Comparison of ENCODE assay signal across 9 mouse cellular contexts in the genomic region with DNA sequence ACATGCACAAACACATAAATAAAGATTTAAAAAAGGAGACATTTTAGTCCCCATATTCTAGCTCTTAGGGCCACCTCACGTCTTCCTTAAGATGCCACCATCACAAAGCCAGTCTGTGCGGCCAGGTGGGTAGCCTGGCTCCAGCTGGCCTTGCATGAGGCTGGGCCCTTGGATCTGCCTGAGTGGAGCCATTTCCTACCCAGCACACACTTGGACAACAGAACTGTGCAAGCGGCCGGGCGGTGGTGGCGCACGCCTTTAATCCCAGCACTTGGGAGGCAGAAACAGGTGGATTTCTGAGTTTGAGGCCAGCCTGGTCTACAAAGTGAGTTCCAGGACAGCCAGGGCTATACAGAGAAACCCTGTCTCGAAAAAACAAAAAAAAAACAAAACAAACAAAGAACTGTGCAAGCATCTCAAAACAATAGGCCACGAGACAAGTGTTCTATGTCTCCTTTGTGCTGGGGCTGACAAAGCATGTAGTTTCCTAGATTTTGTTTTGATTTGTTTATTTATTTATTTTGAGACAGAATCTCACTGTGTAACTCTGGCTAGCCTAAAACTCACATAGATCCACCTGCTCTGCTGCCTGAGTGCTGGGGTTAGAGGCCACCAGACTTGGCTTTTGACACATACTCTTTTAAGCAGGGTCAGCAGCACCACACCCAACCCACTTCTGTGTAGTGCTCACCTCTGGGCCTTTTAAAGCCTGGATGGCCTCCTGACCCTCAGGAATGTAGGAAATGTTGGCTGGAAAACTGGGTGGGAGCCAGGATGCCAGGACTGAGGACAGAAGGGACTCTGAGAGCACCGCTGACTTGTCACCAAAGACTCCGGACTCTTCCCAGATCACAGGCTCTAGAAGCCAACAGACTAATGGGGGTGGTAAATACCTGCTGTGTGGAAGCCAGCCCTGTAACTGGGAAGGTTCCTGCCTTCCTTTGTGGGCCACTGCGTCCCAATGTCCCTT.
DNase-seq lines count a peak whose midpoint lies in the region; ATAC-seq and TF ChIP-seq lines count a peak whose summit lies in the region.
"Had no signal": no experiment of that assay in that cellular context is flagged by ENCODE, and none has a peak within 500 bp of the region (broad histone marks: within the 10 kb centered on the region; RNA-seq: fewer than 3 reads in every experiment).

No protein-coding gene starts in this region.

- DNase-seq in forebrain, postnatal 0 days: no peak
- peak; percentile 71 for DNase-seq in Muller cell, postnatal 12 days (ENCODE audit: inconsistent ontology term)
- no peak for DNase-seq in liver, postnatal 0 days
- DNase-seq in right cerebral cortex, postnatal 4 days: no peak
- DNase-seq in thymus, postnatal 36 days: no peak

- TF ChIP-seq CTCF in forebrain, postnatal 0 days (IDR thresholded peaks at IDR 0.05; ENCODE audit: low read depth): no peak
- no peak for TF ChIP-seq CTCF in liver, postnatal 0 days (IDR thresholded peaks at IDR 0.05; ENCODE audit: low read depth)

- no peak overlapping the region for H3K4me3 ChIP-seq in forebrain, embryonic 15.5 days
- H3K4me3 ChIP-seq in forebrain, postnatal 0 days (ENCODE audit: low read depth, low read length): no peak overlapping the region
- no peak overlapping the region for H3K4me3 ChIP-seq in heart, embryonic 13.5 days
- no peak overlapping the region for H3K4me3 ChIP-seq in liver, postnatal 0 days (ENCODE audit: low read depth, low read length)
- H3K4me3 ChIP-seq: erythroblast, embryonic 14.5 days had no signal

- no peaks in the 10 kb centered on the region for H3K9me3 ChIP-seq in forebrain, embryonic 15.5 days
- no peaks in the 10 kb centered on the region for H3K9me3 ChIP-seq in forebrain, postnatal 0 days (ENCODE audit: low read length)
- H3K9me3 ChIP-seq in heart, embryonic 13.5 days: no peaks in the 10 kb centered on the region
- no peaks in the 10 kb centered on the region for H3K9me3 ChIP-seq in liver, postnatal 0 days (ENCODE audit: low read length)

- no peak overlapping the region for H3K4me2 ChIP-seq in forebrain, embryonic 15.5 days (replicated peaks)
- H3K4me2 ChIP-seq in forebrain, postnatal 0 days (ENCODE audit: low read depth): no peak overlapping the region
- no peak overlapping the region for H3K4me2 ChIP-seq in heart, embryonic 13.5 days
- H3K4me2 ChIP-seq in liver, postnatal 0 days (ENCODE audit: low read depth, low read length): no peak overlapping the region

- peaks cover 68% of the 10 kb centered on the region for H3K4me1 ChIP-seq in forebrain, embryonic 15.5 days
- H3K4me1 ChIP-seq in forebrain, postnatal 0 days (ENCODE audit: insufficient read depth): no peaks in the 10 kb centered on the region
- peaks cover 39% of the 10 kb centered on the region for H3K4me1 ChIP-seq in heart, embryonic 13.5 days
- peaks cover 41% of the 10 kb centered on the region for H3K4me1 ChIP-seq in liver, postnatal 0 days (ENCODE audit: insufficient read depth)

- 81% methylated on average over 12 of the region's 12 CpGs for WGBS in forebrain, embryonic 15.5 days
- 78% methylated on average over 12 of the region's 12 CpGs for WGBS in forebrain, postnatal 0 days
- 76% methylated on average over 12 of the region's 12 CpGs for WGBS in heart, embryonic 13.5 days
- 87% methylated on average over 12 of the region's 12 CpGs for WGBS in liver, postnatal 0 days (ENCODE audit: insufficient replicate concordance)

- H3K27me3 ChIP-seq in forebrain, embryonic 15.5 days: no peaks in the 10 kb centered on the region
- H3K27me3 ChIP-seq in forebrain, postnatal 0 days (ENCODE audit: insufficient read depth, low read length): no peaks in the 10 kb centered on the region
- no peaks in the 10 kb centered on the region for H3K27me3 ChIP-seq in heart, embryonic 13.5 days (replicated peaks)
- no peaks in the 10 kb centered on the region for H3K27me3 ChIP-seq in liver, postnatal 0 days (ENCODE audit: insufficient read depth, low read length)

- H3K9ac ChIP-seq in forebrain, embryonic 15.5 days (replicated peaks): no peak overlapping the region
- no peak overlapping the region for H3K9ac ChIP-seq in forebrain, postnatal 0 days
- H3K9ac ChIP-seq in heart, embryonic 13.5 days: peak overlapping the region; percentile 37; the same call in 1 of the 2 replicates
- no peak overlapping the region for H3K9ac ChIP-seq in liver, postnatal 0 days (replicated peaks)

- ATAC-seq in forebrain, embryonic 15.5 days (replicated peaks): no peak
- no peak for ATAC-seq in forebrain, postnatal 0 days
- ATAC-seq in heart, embryonic 13.5 days (ENCODE audit: extremely low read depth, insufficient number of reproducible peaks, low FRiP score, low TSS enrichment): no peak
- ATAC-seq in liver, postnatal 0 days: no peak
- no peak for ATAC-seq in monocyte, adult 5-6 weeks (replicated peaks; ENCODE audit: insufficient number of reproducible peaks, low FRiP score, low TSS enrichment, poor library complexity, severe bottlenecking)

- TF ChIP-seq EP300 in liver, postnatal 0 days (IDR thresholded peaks at IDR 0.05; ENCODE audit: low read depth): no peak

- H3K27ac ChIP-seq in forebrain, embryonic 15.5 days (replicated peaks): peak overlapping the region; percentile 31; the same call in 1 of the 2 replicates
- H3K27ac ChIP-seq in forebrain, postnatal 0 days (ENCODE audit: low read depth, low read length): no peak overlapping the region
- H3K27ac ChIP-seq in heart, embryonic 13.5 days (replicated peaks): peak overlapping the region; percentile 65
- H3K27ac ChIP-seq in liver, postnatal 0 days (ENCODE audit: low read depth): peak overlapping the region; percentile 20

- H3K36me3 ChIP-seq in forebrain, embryonic 15.5 days: no peaks in the 10 kb centered on the region
- no peaks in the 10 kb centered on the region for H3K36me3 ChIP-seq in forebrain, postnatal 0 days (ENCODE audit: insufficient read depth)
- H3K36me3 ChIP-seq in heart, embryonic 13.5 days: no peaks in the 10 kb centered on the region
- peaks cover 27% of the 10 kb centered on the region for H3K36me3 ChIP-seq in liver, postnatal 0 days (replicated peaks; ENCODE audit: insufficient read depth, low read length)
